Mouse (Mus musculus) erythroblast, embryonic 14.5 days (primary cell): Measurements from ENCODE around the gene Stard13.

Experiments
- GATA1 ChIP-seq: IDR thresholded peaks from 2 replicates; pipeline ENCODE4 v1.6.1; 2012; ENCODE audit warnings: low read length, inconsistent platforms, mixed read lengths
- TAL1 ChIP-seq: IDR thresholded peaks from 3 replicates; pipeline ENCODE4 v1.6.1; 2012; ENCODE audit warnings: low read length, inconsistent platforms, mixed read lengths

DNA sequence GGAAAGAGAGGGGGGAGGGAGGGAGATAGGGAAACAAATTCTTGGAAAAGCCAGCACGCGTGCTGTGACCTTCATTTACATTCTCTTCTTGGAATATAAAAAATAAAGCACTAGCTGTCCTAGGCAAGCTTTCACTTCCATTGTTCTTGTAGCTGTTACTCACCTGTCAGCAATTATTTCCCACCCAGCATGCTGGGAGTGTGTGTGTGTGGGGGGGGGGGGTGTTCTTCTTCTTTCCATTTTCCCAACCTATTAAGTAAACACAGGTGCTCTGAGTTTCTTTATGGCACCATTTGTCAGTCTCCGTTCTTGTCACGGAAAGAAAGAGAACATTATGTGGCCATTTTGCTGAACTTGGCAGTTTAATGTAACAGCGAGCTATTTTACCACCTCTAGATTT, 214.7 kb downstream of the Stard13 start:
- TF ChIP-seq TAL1 (no peak), GATA1 (no peak)
